Mouse (Mus musculus) bone marrow macrophage, adult 2 months (primary cell): ENCODE measurements around the gene Slc6a17.

Experiments
- CTCF ChIP-seq: IDR thresholded peaks from 2 replicates; pipeline ENCODE4 v1.5.1; 2012; ENCODE audit warnings: low read depth, mild to moderate bottlenecking, low read length, moderate library complexity
- POLR2A ChIP-seq: IDR thresholded peaks from 2 replicates; pipeline ENCODE4 v1.6.1; 2012; ENCODE audit warnings: mild to moderate bottlenecking, low read depth, low read length, borderline replicate concordance

DNA sequence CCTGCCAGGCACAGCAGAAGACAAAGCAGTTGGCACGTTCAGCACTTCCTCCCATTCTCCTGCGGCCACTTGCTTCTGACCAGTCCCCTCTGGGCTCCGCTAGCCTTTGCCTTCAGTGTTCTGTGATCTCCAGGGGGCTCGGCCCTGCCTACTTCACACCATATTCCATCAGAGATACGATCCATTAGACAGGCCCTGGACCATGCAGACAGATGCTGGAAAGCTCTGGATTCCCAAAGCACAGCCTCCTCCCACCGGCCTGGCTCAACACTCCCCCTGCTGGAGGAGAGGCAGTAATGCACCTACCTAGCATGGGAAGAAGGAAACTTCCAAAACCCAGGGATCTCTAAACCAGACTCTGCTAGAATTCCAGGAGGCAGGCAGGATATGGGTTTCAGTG is 45.6 kb downstream of the Slc6a17 start:
- TF ChIP-seq CTCF (peak; percentile 85), POLR2A (no peak)
